Mouse (Mus musculus): ENCODE results near the gene Lrrc75a. TPM values are rescaled to one million over a fixed set of nuclear protein-coding genes. Genes with fewer than 3 reads are reported as not detected.
"Not testable (repeated sequence)": the region's sequence is repeated elsewhere in the genome, so short reads cannot be mapped to it uniquely, and the experiment has no call there.

Gene Lrrc75a
- 1 to 10 TPM; 6.3 to 7.9 TPM for total RNA-seq (2021)
- long read RNA-seq, experiment 1, transcript Lrrc75a-201 (4 exons, 1,984 nt): major isoform, 6 of 7 reads
- long read RNA-seq, experiment 1, partial matches to known transcripts: 0 of 7 reads
- long read RNA-seq, experiment 1, other reads (novel, unspliced or antisense): 1 of 7 reads
- long read RNA-seq, experiment 2, partial matches to known transcripts: 0 of 6 reads
- long read RNA-seq, experiment 2, other reads (novel, unspliced or antisense): 3 of 6 reads

- intact Hi-C loops (cut with DNase I): loop anchor here (2.0 kb wide), 1 partner anchor 35 kb away; no protein-coding TSS in a partner anchor
- peak; percentile 61 to 64 for DNase-seq
Measured at GRCm38 (mm10) chr11:62647661-62648590, at the start of gene Lrrc75a. TSS of gene Lrrc75a (minus strand) at chr11:62648523.

DNA sequence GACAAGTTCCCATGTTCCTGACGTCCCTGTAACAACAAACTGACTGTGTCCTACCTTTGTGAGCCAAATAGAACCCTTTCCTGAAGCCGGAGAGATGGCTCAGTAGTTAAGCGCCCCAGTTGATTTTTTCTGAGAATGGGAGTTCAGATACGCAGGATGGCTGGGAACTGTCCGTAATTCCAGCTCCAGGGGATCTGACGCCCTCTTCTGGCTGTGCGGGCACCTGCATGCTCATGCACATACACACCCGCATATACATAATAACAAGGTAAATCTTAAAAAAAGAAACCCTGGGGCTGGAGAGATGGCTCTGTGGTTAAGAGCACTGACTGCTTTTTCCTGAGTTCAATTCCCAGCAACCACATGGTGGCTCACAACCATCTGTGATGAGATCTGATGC, 46.8 kb upstream of the Lrrc75a start:
- intact Hi-C loops (cut with DNase I): no loop called here
- DNase-seq: no peak

- peak; percentile 4 to 43 for DNase-seq
- intact Hi-C loops (cut with DNase I): no loop called here
Measured at GRCm38 (mm10) chr11:62693299-62694184, 45.2 kb upstream of the Lrrc75a start.

DNA sequence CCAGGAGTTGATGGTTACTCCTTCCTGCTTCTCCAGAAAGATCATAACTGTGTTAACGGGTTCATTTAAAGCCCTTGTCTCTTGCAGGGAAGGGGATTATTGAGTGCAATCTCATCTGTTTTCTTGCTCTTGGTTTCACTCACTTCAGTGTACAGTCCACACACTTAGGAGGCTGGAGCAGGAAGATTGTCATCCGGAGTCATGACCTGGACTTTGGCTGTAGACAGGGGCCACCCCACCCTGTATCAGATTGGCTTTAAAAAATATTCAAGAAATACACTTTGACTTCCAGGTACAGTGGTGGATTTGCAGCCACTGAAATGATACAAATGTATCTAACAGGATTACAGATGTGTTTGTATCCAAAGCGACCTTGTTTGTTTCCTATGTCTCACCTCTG, 43.3 kb upstream of the Lrrc75a start:
- no peak for DNase-seq

GRCm38 (mm10) chr11:62679954-62680353, 31.6 kb upstream of the Lrrc75a start:
- intact Hi-C loops (cut with DNase I): loop anchor here (10.0 kb wide), 1 partner anchor 285 kb away; no protein-coding TSS in a partner anchor
- DNase-seq: no peak

More for the DNA sequence above, 43.3 kb upstream of the Lrrc75a start:
- intact Hi-C loops (cut with DNase I): no loop called here

GRCm38 (mm10) chr11:62678778-62679354, 30.5 kb upstream of the Lrrc75a start:
- intact Hi-C loops (cut with DNase I): loop anchor here (10.0 kb wide), 1 partner anchor 284 kb away; no protein-coding TSS in a partner anchor
- no peak for DNase-seq

DNA sequence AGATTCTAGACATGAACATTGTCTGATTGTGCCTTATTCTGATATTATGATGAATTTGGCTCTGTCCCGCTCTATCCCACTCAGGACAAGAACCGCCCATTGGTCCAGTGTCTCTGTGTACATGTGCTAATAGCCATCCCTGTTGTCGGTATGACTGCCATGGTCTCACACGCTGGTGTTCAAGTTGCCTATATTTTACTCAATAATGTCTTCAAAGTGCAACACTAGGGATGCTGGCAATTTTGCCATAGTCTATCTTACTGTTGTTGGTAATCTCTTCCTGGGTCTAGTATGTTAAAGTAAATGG, 27.9 kb upstream of the Lrrc75a start:
- intact Hi-C loops (cut with DNase I): loop anchor here (10.0 kb wide), 1 partner anchor 281 kb away; no protein-coding TSS in a partner anchor

DNA sequence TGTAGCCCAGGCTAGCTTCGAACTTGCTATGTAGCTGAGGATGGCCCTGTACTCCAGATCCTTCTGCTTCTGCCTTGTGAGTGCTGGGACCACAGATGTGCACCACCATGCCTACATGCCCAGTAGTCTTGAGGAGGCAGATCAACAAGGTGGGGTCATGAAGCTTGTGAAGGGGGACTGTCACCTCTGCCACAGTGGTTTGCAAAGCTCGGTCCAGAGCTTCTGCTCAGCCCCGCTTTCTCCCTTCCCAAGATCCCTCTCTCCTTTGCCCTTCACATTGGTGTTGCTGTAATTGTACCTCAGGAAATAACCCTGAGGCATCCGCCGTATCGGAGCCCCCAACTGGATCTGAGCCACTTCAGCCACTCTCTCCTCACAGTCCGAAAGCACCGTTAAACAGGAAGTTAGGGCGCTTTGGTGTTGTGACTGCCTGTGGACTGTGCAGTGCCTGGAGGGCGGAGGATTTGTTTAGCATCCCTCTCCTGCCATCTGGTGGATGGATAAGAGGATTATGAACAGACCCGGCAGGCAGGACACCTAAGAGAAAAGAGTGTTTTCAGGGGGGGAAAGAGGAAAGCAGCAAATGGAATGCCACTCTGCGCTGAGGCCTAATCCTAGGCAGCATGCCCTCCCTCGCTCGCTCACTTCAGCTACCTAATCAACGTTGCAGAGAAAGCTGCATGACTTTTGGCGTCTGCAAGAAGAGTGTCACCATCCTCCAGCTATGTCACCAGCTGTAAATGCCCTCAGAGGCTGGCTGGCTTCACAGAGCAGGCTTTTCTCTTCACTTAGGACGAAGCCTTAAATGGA, 27.4 kb upstream of the Lrrc75a start:
- peak; percentile 65 to 76 for DNase-seq
- intact Hi-C loops (cut with DNase I): loop anchor here (1.0 to 10.0 kb wide), 3 partner anchors 25 to 281 kb away; no protein-coding TSS in a partner anchor

More for the DNA sequence above, 27.9 kb upstream of the Lrrc75a start:
- DNase-seq: no peak

DNA sequence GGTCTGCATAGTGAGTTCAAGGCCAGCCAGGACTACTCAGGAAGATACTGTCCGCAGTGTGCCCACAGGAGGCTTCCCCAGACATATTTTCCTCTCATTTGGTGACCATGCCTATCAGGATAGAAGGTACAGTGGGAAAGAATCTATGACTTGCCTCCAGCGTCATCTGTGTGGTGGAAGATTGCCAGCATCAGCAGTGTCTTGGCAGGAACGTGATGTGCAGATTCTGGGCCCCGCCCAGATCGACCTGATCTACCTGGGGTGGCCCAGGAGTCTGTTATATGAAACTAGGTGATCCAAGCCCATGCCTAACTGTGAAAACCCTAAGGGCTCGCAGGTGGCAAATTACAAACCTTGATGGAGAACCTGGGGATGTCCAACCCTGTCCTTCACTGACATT, 21.7 kb upstream of the Lrrc75a start:
- DNase-seq: no peak
- intact Hi-C loops (cut with DNase I): loop anchor here (10.0 kb wide), 1 partner anchor 275 kb away; no protein-coding TSS in a partner anchor

DNA sequence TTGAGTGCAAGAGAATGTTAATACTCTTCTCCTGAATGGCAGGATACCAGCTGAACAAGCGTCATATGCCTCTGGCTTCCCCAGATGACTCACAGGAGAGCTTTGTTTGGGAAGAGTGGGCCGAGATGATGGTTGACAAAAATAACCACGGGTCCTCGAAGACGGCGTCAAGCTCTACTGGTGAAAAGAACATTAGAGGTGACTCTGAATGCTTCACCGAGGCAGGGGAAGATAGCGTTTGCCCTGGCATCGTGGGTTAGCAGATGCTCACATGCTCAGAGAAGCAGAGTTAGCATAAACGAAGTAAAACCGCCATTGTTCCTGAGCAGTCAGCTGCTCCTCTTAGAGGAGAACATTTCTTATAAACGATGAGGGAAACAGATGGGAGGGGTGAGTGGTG, 21.1 kb upstream of the Lrrc75a start:
- intact Hi-C loops (cut with DNase I): no loop called here
- DNase-seq: no peak

DNA sequence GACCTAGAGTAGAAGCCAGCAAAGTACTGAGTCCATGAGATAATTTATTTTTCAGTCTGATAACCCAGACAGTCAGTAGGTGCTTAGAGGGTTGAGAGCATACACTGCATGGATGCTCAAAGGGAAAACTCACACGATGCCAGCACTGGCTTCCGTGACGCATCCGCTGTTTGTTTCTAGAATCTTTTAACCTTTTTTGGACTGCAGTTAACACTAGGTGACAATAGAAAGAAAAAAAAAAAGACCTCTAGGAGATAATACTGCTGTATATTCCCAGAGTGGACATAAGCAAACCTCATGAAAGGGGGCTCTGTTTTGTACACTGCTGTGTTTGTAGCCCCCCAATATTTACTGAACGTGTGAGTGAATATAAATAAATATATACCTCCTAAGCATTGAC, 20.7 kb upstream of the Lrrc75a start:
- no peak for DNase-seq
- intact Hi-C loops (cut with DNase I): no loop called here

DNA sequence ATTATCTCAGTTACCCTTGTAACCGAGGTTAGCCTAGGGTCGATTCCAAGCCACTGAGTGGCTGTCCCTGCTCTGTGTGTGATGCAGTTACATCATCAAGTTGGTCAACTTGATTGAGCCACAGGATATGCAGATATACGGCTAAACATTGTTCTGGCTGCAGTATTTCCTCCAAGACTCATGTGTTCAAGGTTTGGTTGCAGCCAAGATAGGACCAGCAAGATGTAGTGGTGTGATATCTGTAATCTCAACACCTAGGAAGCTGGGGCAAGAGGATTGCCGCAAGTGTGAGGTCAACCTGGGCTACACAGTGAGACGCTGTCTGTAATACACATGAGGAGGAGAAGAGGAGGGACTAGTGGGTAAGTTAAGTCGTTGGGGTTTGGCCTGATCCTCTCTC, 15.9 kb upstream of the Lrrc75a start:
- DNase-seq: no peak
- intact Hi-C loops (cut with DNase I): no loop called here

DNA sequence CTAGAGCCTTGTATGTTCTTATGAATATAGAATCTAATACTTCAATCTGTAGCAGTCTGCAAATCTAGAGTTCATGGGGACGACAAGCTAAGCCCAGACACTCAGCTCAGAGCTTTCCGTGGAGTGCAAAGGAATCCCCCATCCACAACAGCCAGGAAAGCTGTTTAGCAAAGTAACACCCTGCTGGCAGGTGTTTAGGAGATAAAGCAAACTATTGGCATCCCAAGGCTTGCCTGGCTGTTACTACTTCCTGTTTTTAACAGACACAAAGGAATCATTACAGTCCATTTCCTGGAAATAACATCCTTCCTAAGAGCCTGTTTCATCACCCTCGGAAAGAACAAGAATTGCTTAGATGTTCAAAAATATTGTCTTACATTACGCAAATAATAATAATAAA, 12.6 kb upstream of the Lrrc75a start:
- DNase-seq: no peak
- intact Hi-C loops (cut with DNase I): no loop called here

- no peak for DNase-seq
- intact Hi-C loops (cut with DNase I): no loop called here
Measured at GRCm38 (mm10) chr11:62652080-62652479, 3.8 kb upstream of the Lrrc75a start.

DNA sequence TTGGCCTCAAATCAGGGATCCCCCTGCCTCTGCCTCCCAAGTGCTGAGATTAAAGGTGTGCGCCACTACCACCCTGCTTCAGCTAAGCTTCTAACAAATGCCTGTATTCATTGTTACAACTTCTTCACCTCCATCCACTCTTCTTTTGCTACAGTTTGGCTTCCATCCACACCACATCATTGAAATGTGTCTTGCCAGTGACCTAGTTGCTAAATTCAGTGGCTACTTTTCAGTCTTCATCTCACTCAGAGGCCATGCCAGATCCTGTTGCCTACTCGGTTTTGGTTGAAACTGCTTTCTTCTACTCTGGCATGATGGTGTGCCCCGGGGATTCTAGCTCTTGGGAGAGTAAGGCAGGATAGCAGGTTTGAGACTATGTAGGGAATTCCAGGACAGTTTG, 3.2 kb upstream of the Lrrc75a start:
- intact Hi-C loops (cut with DNase I): loop anchor here (2.0 kb wide), 1 partner anchor 23 kb away; no protein-coding TSS in a partner anchor
- no peak for DNase-seq

DNA sequence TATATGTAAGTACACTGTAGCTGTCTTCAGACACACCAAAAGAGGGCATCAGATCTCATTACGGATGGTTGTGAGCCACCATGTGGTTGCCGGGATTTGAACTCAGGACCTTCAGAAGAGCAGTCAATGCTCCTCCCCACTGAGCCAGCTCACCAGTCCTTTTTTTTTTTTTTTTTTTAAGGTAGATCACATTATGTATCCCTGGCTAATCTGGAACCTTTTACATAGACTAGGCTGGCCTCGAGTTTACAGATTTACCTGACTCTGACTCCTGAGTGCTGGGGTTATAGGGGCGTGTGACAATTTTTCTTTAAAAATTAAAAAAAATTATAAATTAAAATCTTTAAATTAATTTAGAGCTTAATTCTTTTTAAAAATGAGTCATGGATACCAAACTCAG, 1.5 kb upstream of the Lrrc75a start:
- intact Hi-C loops (cut with DNase I): loop anchor here (2.0 kb wide), 2 partner anchors 25 to 37 kb away; no protein-coding TSS in a partner anchor
- not testable (repeated sequence) for DNase-seq

GRCm38 (mm10) chr11:62648591-62649391, 468 bp upstream of the Lrrc75a start, which contains the start of gene Mmgt2:
TSS of gene Mmgt2 (plus strand) at chr11:62648664.
- intact Hi-C loops (cut with DNase I): loop anchor here (2.0 kb wide), 1 partner anchor 36 kb away; no protein-coding TSS in a partner anchor

GRCm38 (mm10) chr11:62646958-62647515, 1.3 kb downstream of the Lrrc75a start:
- intact Hi-C loops (cut with DNase I): no loop called here

More at GRCm38 (mm10) chr11:62648591-62649391, 468 bp upstream of the Lrrc75a start, which contains the start of gene Mmgt2:
- DNase-seq: peak; percentile 98

More at GRCm38 (mm10) chr11:62646958-62647515, 1.3 kb downstream of the Lrrc75a start:
- no peak for DNase-seq
